Mouse (Mus musculus): Measurements from ENCODE around the gene Gys1.

DNA sequence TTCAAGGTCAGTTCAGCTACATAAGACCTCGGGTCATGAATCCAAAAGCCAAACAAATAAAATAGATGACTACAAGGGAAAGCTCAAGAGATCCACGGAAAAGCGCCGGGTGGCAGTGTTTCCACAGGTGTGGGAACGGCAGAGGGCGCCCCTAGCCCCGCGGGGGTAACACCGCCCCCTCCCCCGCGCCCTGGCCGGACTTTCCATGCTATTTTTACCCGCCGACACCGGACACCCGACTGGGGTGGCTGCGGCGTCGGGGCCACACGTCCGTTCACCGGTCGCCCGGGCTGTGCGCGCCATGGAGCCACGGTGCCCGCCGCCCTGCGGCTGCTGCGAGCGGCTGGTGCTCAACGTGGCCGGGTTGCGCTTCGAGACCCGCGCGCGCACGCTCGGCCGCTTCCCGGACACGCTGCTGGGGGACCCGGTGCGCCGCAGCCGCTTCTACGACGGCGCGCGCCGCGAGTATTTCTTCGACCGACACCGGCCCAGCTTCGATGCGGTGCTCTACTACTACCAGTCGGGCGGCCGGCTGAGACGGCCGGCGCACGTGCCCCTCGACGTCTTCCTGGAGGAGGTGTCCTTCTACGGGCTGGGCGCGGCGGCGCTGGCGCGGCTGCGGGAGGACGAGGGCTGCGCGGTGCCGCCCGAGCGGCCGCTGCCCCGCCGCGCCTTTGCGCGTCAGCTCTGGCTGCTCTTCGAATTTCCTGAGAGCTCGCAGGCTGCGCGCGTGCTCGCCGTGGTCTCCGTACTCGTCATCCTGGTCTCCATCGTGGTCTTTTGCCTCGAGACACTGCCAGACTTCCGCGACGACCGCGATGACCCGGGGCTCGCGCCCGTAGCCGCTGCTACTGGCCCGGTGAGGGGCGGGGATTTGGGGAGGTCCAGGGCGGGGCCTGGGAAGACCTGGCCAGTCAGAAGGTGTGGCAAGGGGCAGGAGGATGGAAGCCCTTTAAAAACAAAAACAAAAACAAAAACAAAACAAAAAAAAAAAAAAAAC is 28.2 kb upstream of the Gys1 start:
- no peak for TF ChIP-seq CTCF (IDR thresholded peaks at IDR 0.05; ENCODE audit: extremely low read depth, insufficient read depth, insufficient read length, insufficient replicate concordance)
- TF ChIP-seq POLR2A (IDR thresholded peaks at IDR 0.05; ENCODE audit: low read depth, low read length), result no peak
